Mouse (Mus musculus) layer of hippocampus, adult 11-12 months (tissue): Measurements from ENCODE around the gene Hist1h4n.

Experiments
- DNase-seq: peaks from one replicate; pipeline ENCODE4 v3.0.0; 2022; ENCODE audit warnings: low spot score

Hist1h4n gene

GRCm38 (mm10) chr13:21795584-21795983 lies 36.4 kb downstream of the Hist1h4n start:
- no peak for DNase-seq

- DNase-seq = no peak
Measured at GRCm38 (mm10) chr13:21790601-21791283, 41.3 kb downstream of the Hist1h4n start.

- no peak for DNase-seq
Measured at GRCm38 (mm10) chr13:21789925-21790324, 42.1 kb downstream of the Hist1h4n start.

DNA sequence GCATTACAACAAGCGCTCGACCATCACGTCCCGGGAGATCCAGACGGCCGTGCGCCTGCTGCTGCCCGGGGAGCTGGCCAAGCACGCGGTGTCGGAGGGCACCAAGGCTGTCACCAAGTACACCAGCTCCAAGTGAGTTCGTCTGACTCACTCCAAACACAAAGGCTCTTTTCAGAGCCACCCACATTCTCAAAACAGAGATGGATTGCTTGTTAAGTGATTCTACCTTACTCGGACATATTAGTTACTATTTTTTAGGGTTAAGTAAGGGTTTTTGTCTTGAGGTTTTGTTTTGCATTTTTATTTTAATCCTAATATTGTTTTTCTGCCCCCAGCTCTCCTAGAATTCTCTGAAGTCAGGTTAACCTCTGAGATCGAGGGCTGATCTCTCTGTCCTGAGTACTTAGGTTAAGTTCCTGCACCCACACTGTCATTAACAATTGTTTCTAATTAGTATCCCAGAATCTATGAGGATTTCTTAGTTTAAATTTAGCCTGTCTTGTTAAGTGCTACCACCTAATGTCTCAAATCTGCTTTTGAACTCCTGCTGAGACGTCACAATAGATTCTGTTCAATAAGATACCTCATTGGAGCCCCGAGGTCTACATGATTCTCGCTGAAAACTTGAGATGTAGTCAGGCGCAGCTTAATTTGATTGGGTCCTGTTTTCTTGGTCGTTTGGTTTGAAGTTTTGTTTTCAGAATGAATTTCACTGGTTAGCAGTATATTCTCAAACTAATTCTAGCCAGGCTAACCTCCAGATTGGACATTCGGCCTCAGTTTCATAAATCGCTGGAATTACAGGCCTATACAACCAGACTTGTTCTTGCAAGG lies 44.0 kb downstream of the Hist1h4n start:
- DNase-seq = no peak

DNA sequence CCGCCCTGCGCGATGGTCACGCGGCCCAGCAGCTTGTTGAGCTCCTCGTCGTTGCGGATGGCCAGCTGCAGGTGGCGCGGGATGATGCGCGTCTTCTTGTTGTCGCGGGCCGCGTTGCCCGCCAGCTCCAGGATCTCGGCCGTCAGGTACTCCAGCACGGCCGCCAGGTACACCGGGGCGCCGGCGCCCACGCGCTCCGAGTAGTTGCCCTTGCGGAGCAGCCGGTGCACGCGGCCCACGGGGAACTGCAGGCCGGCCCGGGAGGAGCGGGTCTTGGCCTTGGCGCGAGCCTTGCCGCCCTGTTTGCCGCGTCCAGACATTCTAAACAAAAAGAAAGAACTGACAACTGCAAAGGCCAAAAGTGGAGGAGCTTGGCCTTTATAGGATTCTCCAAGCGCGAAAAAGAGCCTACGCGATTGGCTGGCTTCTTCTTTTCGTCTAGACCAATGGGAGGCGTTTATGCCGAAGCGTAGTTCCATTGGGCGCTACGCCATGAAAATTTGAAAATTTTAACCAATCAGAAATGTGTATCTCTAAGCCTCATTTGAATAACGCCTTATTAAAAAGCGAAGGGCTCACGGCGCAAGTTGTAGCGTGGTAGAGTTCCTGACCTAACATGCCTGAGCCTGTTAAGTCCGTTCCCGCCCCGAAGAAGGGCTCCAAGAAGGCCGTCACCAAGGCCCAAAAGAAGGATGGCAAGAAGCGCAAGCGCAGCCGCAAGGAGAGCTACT lies 44.9 kb downstream of the Hist1h4n start, which contains the start of the genes Hist1h2an and Hist1h2bp:
Gene Hist1h2an, minus strand, starts transcription at position 320 of the 731 bp plus-strand sequence.
Gene Hist1h2bp, plus strand, starts transcription at position 563 of the 731 bp plus-strand sequence.
- peak; percentile 94 for DNase-seq

DNA sequence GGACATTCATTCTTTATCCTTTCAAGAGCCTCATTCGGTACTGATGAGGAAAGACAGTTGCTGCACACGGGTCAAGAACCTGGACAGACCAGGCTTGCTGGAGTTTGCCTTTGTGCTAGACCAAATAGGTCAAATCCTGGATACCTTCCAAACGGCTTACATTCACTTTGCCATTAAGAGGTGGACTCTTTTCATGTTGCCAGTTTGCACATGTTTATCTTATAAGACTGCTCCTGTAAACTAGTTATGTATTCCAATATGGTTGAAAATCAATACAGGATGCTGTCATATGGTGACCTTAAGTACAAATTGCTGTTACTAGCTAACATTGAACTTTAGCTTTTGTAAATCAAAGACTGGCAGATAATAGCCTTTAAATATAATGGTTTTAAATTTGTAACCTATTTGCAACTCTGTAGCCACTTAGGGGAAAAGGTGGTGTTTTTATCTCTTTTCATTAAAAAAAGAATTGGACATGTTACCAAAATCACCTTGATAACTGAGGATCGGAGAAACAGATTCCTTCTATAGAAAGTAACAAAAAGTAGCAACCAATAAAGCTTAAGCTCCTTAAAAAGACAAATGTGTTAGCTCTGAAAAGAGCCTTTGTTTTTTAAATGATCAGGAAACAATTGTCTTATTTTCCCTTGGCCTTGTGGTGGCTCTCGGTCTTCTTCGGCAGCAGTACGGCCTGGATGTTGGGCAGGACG lies 45.7 kb downstream of the Hist1h4n start:
- DNase-seq = no peak

GRCm38 (mm10) chr13:21784311-21784710 lies 47.7 kb downstream of the Hist1h4n start:
- no peak for DNase-seq

GRCm38 (mm10) chr13:21783734-21784161 lies 48.2 kb downstream of the Hist1h4n start:
- peak; percentile 23 for DNase-seq

DNA sequence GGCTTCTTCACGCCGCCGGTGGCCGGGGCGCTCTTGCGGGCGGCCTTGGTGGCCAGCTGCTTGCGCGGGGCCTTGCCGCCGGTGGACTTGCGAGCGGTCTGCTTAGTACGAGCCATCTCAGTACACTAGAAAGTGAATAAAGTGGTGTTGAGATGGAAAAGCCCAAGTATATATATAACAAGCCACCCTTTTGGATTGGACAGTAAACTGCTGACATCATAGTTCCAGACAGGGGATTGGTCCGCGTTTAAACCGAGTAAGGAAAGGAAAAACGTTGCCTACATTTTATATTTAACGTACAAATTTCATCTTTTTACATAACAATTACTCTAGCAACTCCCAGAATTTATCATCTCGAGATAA lies 48.8 kb downstream of the Hist1h4n start, which contains the start of gene Hist1h3i:
Gene Hist1h3i, minus strand, starts transcription at position 116 of the 363 bp plus-strand sequence.
- DNase-seq = peak; percentile 69

GRCm38 (mm10) chr13:21782361-21783254 lies 49.4 kb downstream of the Hist1h4n start:
- peak; percentile 27 for DNase-seq
